Mouse (Mus musculus): ENCODE data around the gene Dnmt3l.
A peak's percentile ranks its signal among the peaks of the same experiment; 100 is the strongest.
"Not testable (repeated sequence)": the region's sequence is repeated elsewhere in the genome, so short reads cannot be mapped to it uniquely, and the experiment has no call there.

Gene Dnmt3l

GRCm38 (mm10) chr10:78041647-78042046 is at the start of gene Dnmt3l:
Dnmt3l (plus strand) TSS chr10:78041947.
- no peak for DNase-seq (ENCODE audit: low read depth, low spot score)

- DNase-seq (ENCODE audit: low read depth, low spot score) = no peak
Measured at GRCm38 (mm10) chr10:77995639-77996038, 46.1 kb upstream of the Dnmt3l start.

- DNase-seq (ENCODE audit: low read depth, low spot score) = no peak
Measured at GRCm38 (mm10) chr10:78000200-78000599, 41.5 kb upstream of the Dnmt3l start.

GRCm38 (mm10) chr10:78001796-78002195 is 40.0 kb upstream of the Dnmt3l start:
- DNase-seq (ENCODE audit: low read depth, low spot score) = no peak

GRCm38 (mm10) chr10:78002316-78002715 is 39.4 kb upstream of the Dnmt3l start:
- no peak for DNase-seq (ENCODE audit: low read depth, low spot score)

- no peak for DNase-seq (ENCODE audit: low read depth, low spot score)
Measured at GRCm38 (mm10) chr10:78004479-78005100, 37.2 kb upstream of the Dnmt3l start.

GRCm38 (mm10) chr10:78005791-78006438 is 35.8 kb upstream of the Dnmt3l start:
- no peak for DNase-seq (ENCODE audit: low read depth, low spot score)

- no peak for DNase-seq (ENCODE audit: low read depth, low spot score)
Measured at GRCm38 (mm10) chr10:78007203-78007602, 34.5 kb upstream of the Dnmt3l start.

GRCm38 (mm10) chr10:78008169-78008568 is 33.6 kb upstream of the Dnmt3l start:
- DNase-seq (ENCODE audit: low read depth, low spot score) = no peak

GRCm38 (mm10) chr10:78009184-78009944 is 32.4 kb upstream of the Dnmt3l start:
- peak; percentile 91 for DNase-seq (ENCODE audit: low read depth, low spot score)

GRCm38 (mm10) chr10:78009945-78010293 is 31.8 kb upstream of the Dnmt3l start, which contains the start of gene Pfkl:
Pfkl (minus strand) TSS chr10:78010083.
- no peak for DNase-seq (ENCODE audit: low read depth, low spot score)

- no peak for DNase-seq (ENCODE audit: low read depth, low spot score)
Measured at GRCm38 (mm10) chr10:78010335-78010734, 31.4 kb upstream of the Dnmt3l start.

GRCm38 (mm10) chr10:78011116-78011515 is 30.6 kb upstream of the Dnmt3l start:
- DNase-seq (ENCODE audit: low read depth, low spot score) = not testable (repeated sequence)

- DNase-seq (ENCODE audit: low read depth, low spot score) = no peak
Measured at GRCm38 (mm10) chr10:78012661-78013495, 28.9 kb upstream of the Dnmt3l start.

GRCm38 (mm10) chr10:78015489-78015888 is 26.3 kb upstream of the Dnmt3l start:
- no peak for DNase-seq (ENCODE audit: low read depth, low spot score)

- no peak for DNase-seq (ENCODE audit: low read depth, low spot score)
Measured at GRCm38 (mm10) chr10:78016366-78016765, 25.4 kb upstream of the Dnmt3l start.

- peak; percentile 83 for DNase-seq (ENCODE audit: low read depth, low spot score)
Measured at GRCm38 (mm10) chr10:78018797-78019203, 22.9 kb upstream of the Dnmt3l start.

GRCm38 (mm10) chr10:78019291-78019690 is 22.5 kb upstream of the Dnmt3l start:
- no peak for DNase-seq (ENCODE audit: low read depth, low spot score)

GRCm38 (mm10) chr10:78019984-78020383 is 21.8 kb upstream of the Dnmt3l start:
- not testable (repeated sequence) for DNase-seq (ENCODE audit: low read depth, low spot score)

- not testable (repeated sequence) for DNase-seq (ENCODE audit: low read depth, low spot score)
Measured at GRCm38 (mm10) chr10:78025453-78025852, 16.3 kb upstream of the Dnmt3l start.

- DNase-seq (ENCODE audit: low read depth, low spot score) = peak; percentile 83
Measured at GRCm38 (mm10) chr10:78028129-78028528, 13.6 kb upstream of the Dnmt3l start.

GRCm38 (mm10) chr10:78029080-78029479 is 12.7 kb upstream of the Dnmt3l start:
- DNase-seq (ENCODE audit: low read depth, low spot score) = no peak
